In genomic region chr17:66211561-66211960, GRCm38 (mm10) we compare ENCODE assay signal across 20 mouse cellular contexts.
DNase-seq lines count a peak whose midpoint lies in the region; ATAC-seq and TF ChIP-seq lines count a peak whose summit lies in the region.
"Had no signal": no experiment of that assay in that cellular context is flagged by ENCODE, and none has a peak within 500 bp of the region (broad histone marks: within the 10 kb centered on the region; RNA-seq: fewer than 3 reads in every experiment).

No protein-coding gene starts in this region.

- 75% methylated on average over 7 of the region's 7 CpGs for WGBS in heart, embryonic 11.5 days (ENCODE audit: insufficient replicate concordance)

- intact Hi-C loops in left cerebral cortex, adult 2 months (cut with DNase I), result no loop called here
- intact Hi-C loops in left cerebral cortex, postnatal 10 days (cut with DNase I), result loop anchor here (10.0 kb wide), 1 partner anchor 347 kb away; no protein-coding TSS in a partner anchor

- no peak overlapping the region for H3K9ac ChIP-seq in heart, embryonic 11.5 days (ENCODE audit: low read depth, low read length)
- H3K9ac ChIP-seq: embryonic facial prominence, embryonic 12.5 days; forebrain, embryonic 13.5 days; forebrain, embryonic 15.5 days had no signal

- no peak overlapping the region for H3K27ac ChIP-seq in heart, embryonic 11.5 days (ENCODE audit: low read depth, low read length)
- peak overlapping the region; percentile 46 for H3K27ac ChIP-seq in left cerebral cortex, adult 2 months
- H3K27ac ChIP-seq: embryonic facial prominence, embryonic 10.5 days; embryonic facial prominence, embryonic 12.5 days; forebrain, embryonic 13.5 days; forebrain, embryonic 15.5 days had no signal

- peak; percentile 72 for DNase-seq in heart, adult 11 months
- no peak for DNase-seq in left cerebral cortex, adult 2 months (ENCODE audit: extremely low spot score in 1 of 2, low spot score in 2 of 2)
- DNase-seq in left cerebral cortex, postnatal 10 days (ENCODE audit: extremely low spot score in 1 of 2, low spot score in 2 of 2), result no peak
- peak; percentile 55 for DNase-seq in right cerebral cortex, adult 18-20 months
- no peak for DNase-seq in right cerebral cortex, postnatal 10 days (ENCODE audit: low spot score in 2 of 2)
- peak; percentile 54 for DNase-seq in brain, adult 2 months (ENCODE audit: low read depth, low spot score)
- DNase-seq: adrenal gland, adult 2 months; adrenal gland, postnatal 10 days; adrenal gland, postnatal 25 days; cerebellum, adult 11-12 months; cerebellum, adult 2 months; cerebellum, adult 9-10 months; cerebellum, postnatal 10 days; cerebellum, postnatal 25 days had no signal

- no peak for TF ChIP-seq CTCF in left cerebral cortex, adult 2 months (IDR thresholded peaks at IDR 0.05)

- H3K4me2 ChIP-seq in heart, embryonic 11.5 days, result no peak overlapping the region
- H3K4me2 ChIP-seq: embryonic facial prominence, embryonic 12.5 days; forebrain, embryonic 13.5 days; forebrain, embryonic 15.5 days had no signal

- H3K27me3 ChIP-seq in heart, embryonic 11.5 days (ENCODE audit: control insufficient read depth, insufficient read depth, low read length), result no peaks in the 10 kb centered on the region
- H3K27me3 ChIP-seq: embryonic facial prominence, embryonic 12.5 days; forebrain, embryonic 13.5 days; forebrain, embryonic 15.5 days had no signal

- H3K4me1 ChIP-seq in heart, embryonic 11.5 days (ENCODE audit: control insufficient read depth, insufficient read depth, low read length), result no peaks in the 10 kb centered on the region
- H3K4me1 ChIP-seq: embryonic facial prominence, embryonic 10.5 days; embryonic facial prominence, embryonic 12.5 days; forebrain, embryonic 13.5 days; forebrain, embryonic 15.5 days had no signal

- no peaks in the 10 kb centered on the region for H3K36me3 ChIP-seq in heart, embryonic 11.5 days (ENCODE audit: control insufficient read depth, insufficient read depth, low read length)
- H3K36me3 ChIP-seq: embryonic facial prominence, embryonic 10.5 days; embryonic facial prominence, embryonic 12.5 days; forebrain, embryonic 15.5 days had no signal

- H3K9me3 ChIP-seq in heart, embryonic 11.5 days (replicated peaks; ENCODE audit: control insufficient read depth, low read length), result no peaks in the 10 kb centered on the region
- H3K9me3 ChIP-seq: embryonic facial prominence, embryonic 10.5 days; embryonic facial prominence, embryonic 12.5 days; forebrain, embryonic 13.5 days; forebrain, embryonic 15.5 days had no signal

- no peak overlapping the region for H3K4me3 ChIP-seq in heart, embryonic 11.5 days (ENCODE audit: low read depth, low read length)
- H3K4me3 ChIP-seq in left cerebral cortex, adult 2 months, result no peak overlapping the region
- H3K4me3 ChIP-seq: embryonic facial prominence, embryonic 10.5 days; embryonic facial prominence, embryonic 12.5 days; forebrain, embryonic 13.5 days; forebrain, embryonic 15.5 days had no signal

- no peak for ATAC-seq in heart, embryonic 11.5 days (replicated peaks; ENCODE audit: insufficient number of reproducible peaks, low FRiP score, low TSS enrichment)
- ATAC-seq in megakaryocyte progenitor cell, adult 5-6 weeks (replicated peaks; ENCODE audit: poor library complexity), result no peak
- ATAC-seq: forebrain, embryonic 13.5 days; forebrain, embryonic 15.5 days had no signal

Comparison
In these comparisons a context has a peak if more than half of its experiments do, and no peak if none do; other contexts are left out.
1. DNase-seq: peak in heart, adult 11 months (single experiment), right cerebral cortex, adult 18-20 months (single experiment) and brain, adult 2 months (single experiment); none in left cerebral cortex, adult 2 months (0 of 2), left cerebral cortex, postnatal 10 days (0 of 2) and right cerebral cortex, postnatal 10 days (0 of 2).